Mouse (Mus musculus) hindbrain, embryonic 15.5 days (tissue): ENCODE data around the gene Spc24. TPM values are rescaled to one million over a fixed set of nuclear protein-coding genes. Genes with fewer than 3 reads are reported as not detected.
A peak's percentile ranks its signal among the peaks of the same experiment; 100 is the strongest.

ENCODE experiments used
- ATAC-seq: fragments of 200-750 bp; cut with Nextera tagmentation; 2 replicates; pipeline ENCODE4 v1.8.0; 2017; ENCODE audit warnings: low read depth, moderate number of reproducible peaks, moderate TSS enrichment; ENCODE audit not compliant: low FRiP score
- H3K27ac ChIP-seq: fragments of 300-500 bp; sonication (generic); replicated peaks from 2 replicates; pipeline ENCODE4 v1.5.1; 2015; ENCODE audit warnings: mild to moderate bottlenecking, inconsistent platforms
- H3K27me3 ChIP-seq: fragments of 300-500 bp; sonication (generic); 2 replicates; pipeline ENCODE4 v1.6.1; 2015; ENCODE audit warnings: control low read depth, inconsistent platforms
- H3K36me3 ChIP-seq: fragments of 300-500 bp; sonication (generic); 2 replicates; pipeline ENCODE4 v1.6.1; 2015; ENCODE audit warnings: control low read depth, inconsistent platforms
- H3K4me1 ChIP-seq: fragments of 300-500 bp; sonication (generic); replicated peaks from 2 replicates; pipeline ENCODE4 v1.6.1; 2015; ENCODE audit warnings: control low read depth, inconsistent platforms
- H3K4me2 ChIP-seq: fragments of 300-500 bp; sonication (generic); 2 replicates; pipeline ENCODE4 v1.6.1; 2015; ENCODE audit warnings: moderate library complexity, mild to moderate bottlenecking, inconsistent platforms
- H3K4me3 ChIP-seq: fragments of 300-500 bp; sonication (generic); 2 replicates; pipeline ENCODE4 v1.5.1; 2015; ENCODE audit warnings: mild to moderate bottlenecking, inconsistent platforms
- H3K9ac ChIP-seq: fragments of 300-500 bp; sonication (generic); 2 replicates; pipeline ENCODE4 v1.6.1; 2015; ENCODE audit warnings: inconsistent platforms
- H3K9me3 ChIP-seq: fragments of 300-500 bp; sonication (generic); 2 replicates; pipeline ENCODE4 v1.6.1; 2016; ENCODE audit warnings: control low read depth, inconsistent platforms
- WGBS: fragments of 180-500 bp; shearing (Covaris S2); methylation state at CpG from one replicate; pipeline ENCODE4 v1.1.7; 2015; 5-methylcytosine and 5-hydroxymethylcytosine counted together
- microRNA-seq: library from miRNA; unstranded; fragments of <30 nt; microRNA quantifications from one replicate; pipeline ENCODE4, GENCODE M21; 2016
- polyA plus RNA-seq: library from polyadenylated mRNA; unstranded; fragments of >200 nt; fragmentation: Nextera tagmentation; extraction: Ambion mirVana; gene quantifications from 2 replicates; pipeline ENCODE4 v1.2.1, GENCODE M21; 2015

Gene Spc24
- polyA plus RNA-seq, 1 experiment from 2014 or later: 26.4 TPM

GRCm38 (mm10) chr9:21724147-21724536 lies 36.0 kb downstream of the Spc24 start:
- H3K4me1 ChIP-seq: peaks cover 31% of the 10 kb centered on the region
- H3K27ac ChIP-seq: peak overlapping the region; percentile 94
- peak; percentile 96 for ATAC-seq
- WGBS: 0% methylated on average over 18 of the region's 18 CpGs
- no peaks in the 10 kb centered on the region for H3K36me3 ChIP-seq
- H3K27me3 ChIP-seq: no peaks in the 10 kb centered on the region
- no peaks in the 10 kb centered on the region for H3K9me3 ChIP-seq
- H3K9ac ChIP-seq: peak overlapping the region; percentile 69
- H3K4me3 ChIP-seq: peak overlapping the region; percentile 74
- H3K4me2 ChIP-seq: peak overlapping the region; percentile 69

GRCm38 (mm10) chr9:21723377-21724146 lies 36.5 kb downstream of the Spc24 start, which contains the start of gene Ldlr:
Ldlr (plus strand) TSS chr9:21723483.
- H3K4me3 ChIP-seq: peak within 1 kb of the TSS; percentile 74
- no peaks in the 10 kb centered on the region for H3K27me3 ChIP-seq
- H3K4me1 ChIP-seq: peaks cover 31% of the 10 kb centered on the region
- WGBS: under 1% methylated on average over 47 of the region's 47 CpGs
- H3K9me3 ChIP-seq: no peaks in the 10 kb centered on the region
- peak within 1 kb of the TSS; percentile 69 for H3K4me2 ChIP-seq
- no peaks in the 10 kb centered on the region for H3K36me3 ChIP-seq
- ATAC-seq: peak; percentile 83
- H3K27ac ChIP-seq: peak within 1 kb of the TSS; percentile 94
- peak within 1 kb of the TSS; percentile 69 for H3K9ac ChIP-seq

GRCm38 (mm10) chr9:21721036-21721435 lies 39.1 kb downstream of the Spc24 start:
- Histone ChIP-seq H3K27me3 (no peaks in the 10 kb centered on the region), H3K36me3 (no peaks in the 10 kb centered on the region), H3K9me3 (no peaks in the 10 kb centered on the region), H3K4me2 (no peak overlapping the region), H3K4me1 (peaks cover 23% of the 10 kb centered on the region), H3K4me3 (no peak overlapping the region), H3K27ac (no peak overlapping the region), H3K9ac (no peak overlapping the region)
- ATAC-seq: no peak
- WGBS: 68% methylated on average over 2 of the region's 2 CpGs

GRCm38 (mm10) chr9:21717015-21717414 lies 43.1 kb downstream of the Spc24 start:
- no peaks in the 10 kb centered on the region for H3K4me1 ChIP-seq
- H3K27me3 ChIP-seq: no peaks in the 10 kb centered on the region
- H3K4me3 ChIP-seq: no peak overlapping the region
- H3K9me3 ChIP-seq: no peaks in the 10 kb centered on the region
- no peaks in the 10 kb centered on the region for H3K36me3 ChIP-seq
- no peak overlapping the region for H3K27ac ChIP-seq
- ATAC-seq: no peak
- 97% methylated on average over 2 of the region's 2 CpGs for WGBS
- H3K9ac ChIP-seq: no peak overlapping the region
- H3K4me2 ChIP-seq: no peak overlapping the region

GRCm38 (mm10) chr9:21715298-21715697 lies 44.8 kb downstream of the Spc24 start:
- Histone ChIP-seq H3K27me3 (no peaks in the 10 kb centered on the region), H3K27ac (no peak overlapping the region), H3K9ac (no peak overlapping the region), H3K4me1 (no peaks in the 10 kb centered on the region), H3K4me2 (no peak overlapping the region), H3K4me3 (no peak overlapping the region), H3K36me3 (no peaks in the 10 kb centered on the region), H3K9me3 (no peaks in the 10 kb centered on the region)
- ATAC-seq: no peak
- WGBS: 75% methylated on average over 4 of the region's 4 CpGs

- 89% methylated on average over 3 of the region's 3 CpGs for WGBS
- H3K36me3 ChIP-seq: peaks cover 47% of the 10 kb centered on the region
- no peak for ATAC-seq
Observed at GRCm38 (mm10) chr9:21709340-21709739, 50.8 kb downstream of the Spc24 start.

GRCm38 (mm10) chr9:21706586-21707265 lies 53.4 kb downstream of the Spc24 start:
- peak; percentile 67; the same call in 1 of the 2 replicates for ATAC-seq
- H3K27ac ChIP-seq: no peak overlapping the region
- no peak overlapping the region for H3K4me3 ChIP-seq
- no peaks in the 10 kb centered on the region for H3K27me3 ChIP-seq
- peaks cover 71% of the 10 kb centered on the region for H3K36me3 ChIP-seq
- H3K9ac ChIP-seq: no peak overlapping the region
- no peaks in the 10 kb centered on the region for H3K9me3 ChIP-seq
- H3K4me1 ChIP-seq: no peaks in the 10 kb centered on the region
- WGBS: 93% methylated on average over 8 of the region's 8 CpGs
- H3K4me2 ChIP-seq: no peak overlapping the region

More at GRCm38 (mm10) chr9:21709340-21709739, 50.8 kb downstream of the Spc24 start:
- no peak overlapping the region for H3K4me2 ChIP-seq
- H3K9ac ChIP-seq: no peak overlapping the region
- H3K27me3 ChIP-seq: no peaks in the 10 kb centered on the region
- no peaks in the 10 kb centered on the region for H3K9me3 ChIP-seq
- H3K4me1 ChIP-seq: no peaks in the 10 kb centered on the region
- H3K4me3 ChIP-seq: no peak overlapping the region
- H3K27ac ChIP-seq: no peak overlapping the region

GRCm38 (mm10) chr9:21706085-21706484 lies 54.0 kb downstream of the Spc24 start:
- Histone ChIP-seq H3K36me3 (peaks cover 78% of the 10 kb centered on the region), H3K9ac (no peak overlapping the region), H3K4me1 (no peaks in the 10 kb centered on the region), H3K4me3 (no peak overlapping the region), H3K27ac (no peak overlapping the region), H3K27me3 (no peaks in the 10 kb centered on the region), H3K4me2 (no peak overlapping the region), H3K9me3 (no peaks in the 10 kb centered on the region)
- no peak for ATAC-seq
- 89% methylated on average over 4 of the region's 4 CpGs for WGBS

Small RNA genes lying within 50 kb of the gene (microRNA-seq; reads per million reads assigned to microRNA genes)
- 2.4 reads per million, percentile 6 among the genes with 10 or more reads in this experiment for gene Mir7083

Other genes starting within 250 kb of the Spc24 start
- gene AB124611, start 234.1 kb downstream of the Spc24 start, polyA plus RNA-seq: 2.5 and 3.1 TPM in 2 replicates
- 42.6 and 46.1 TPM in 2 replicates for gene Carm1, start 213.4 kb downstream of the Spc24 start, polyA plus RNA-seq
- 60.1 and 61.8 TPM in 2 replicates for gene Timm29, start 167.6 kb downstream of the Spc24 start, polyA plus RNA-seq
- 25.1 and 25.2 TPM in 2 replicates for gene Yipf2, start 167.5 kb downstream of the Spc24 start, polyA plus RNA-seq
- 126 and 139 TPM in 2 replicates for gene Smarca4, start 144.1 kb downstream of the Spc24 start, polyA plus RNA-seq
- gene Ldlr, start 36.8 kb downstream of the Spc24 start, polyA plus RNA-seq: 15.6 and 18.3 TPM in 2 replicates
- gene Kank2, start 38.4 kb upstream of the Spc24 start, polyA plus RNA-seq: 5.2 and 5.8 TPM in 2 replicates
- 0.88 TPM in 2 replicates for gene Angptl8, start 75.2 kb upstream of the Spc24 start, polyA plus RNA-seq
- gene Dock6, start 92.3 kb upstream of the Spc24 start, polyA plus RNA-seq: 16.4 and 21.2 TPM in 2 replicates
- gene Rab3d, start 157.9 kb upstream of the Spc24 start, polyA plus RNA-seq: 21.1 and 23.0 TPM in 2 replicates
- 8.5 and 11.7 TPM in 2 replicates for gene Ccdc159, start 167.2 kb upstream of the Spc24 start, polyA plus RNA-seq
- 51.7 and 53.8 TPM in 2 replicates for gene Tmem205, start 167.3 kb upstream of the Spc24 start, polyA plus RNA-seq
- 95.5 and 119 TPM in 2 replicates for gene Plppr2, start 176.7 kb upstream of the Spc24 start, polyA plus RNA-seq
- gene Swsap1, start 195.5 kb upstream of the Spc24 start, polyA plus RNA-seq: 9.1 and 9.3 TPM in 2 replicates
- gene Epor, start 203.2 kb upstream of the Spc24 start, polyA plus RNA-seq: 1.3 and 1.9 TPM in 2 replicates
- 1.2 and 2.2 TPM in 2 replicates for gene Rgl3, start 229.1 kb upstream of the Spc24 start, polyA plus RNA-seq
- gene Ccdc151, start 242.3 kb upstream of the Spc24 start, polyA plus RNA-seq: 4.9 and 5.1 TPM in 2 replicates
- gene Prkcsh, start 242.5 kb upstream of the Spc24 start, polyA plus RNA-seq: 94.9 and 100 TPM in 2 replicates